Mouse (Mus musculus): ENCODE results near the gene Ube2e2. TPM values are rescaled to one million over a fixed set of nuclear protein-coding genes. Genes with fewer than 3 reads are reported as not detected.

Gene Ube2e2
- 10 to 100 TPM; 41.0 to 43.5 TPM for total RNA-seq (2021)
- long read RNA-seq, experiment 1, partial matches to known transcripts, result 0 of 1 reads
- long read RNA-seq, experiment 1, other reads (novel, unspliced or antisense), result 1 of 1 reads
- long read RNA-seq, experiment 2, partial matches to known transcripts, result 1 of 4 reads
- long read RNA-seq, experiment 2, other reads (novel, unspliced or antisense), result 3 of 4 reads

DNA sequence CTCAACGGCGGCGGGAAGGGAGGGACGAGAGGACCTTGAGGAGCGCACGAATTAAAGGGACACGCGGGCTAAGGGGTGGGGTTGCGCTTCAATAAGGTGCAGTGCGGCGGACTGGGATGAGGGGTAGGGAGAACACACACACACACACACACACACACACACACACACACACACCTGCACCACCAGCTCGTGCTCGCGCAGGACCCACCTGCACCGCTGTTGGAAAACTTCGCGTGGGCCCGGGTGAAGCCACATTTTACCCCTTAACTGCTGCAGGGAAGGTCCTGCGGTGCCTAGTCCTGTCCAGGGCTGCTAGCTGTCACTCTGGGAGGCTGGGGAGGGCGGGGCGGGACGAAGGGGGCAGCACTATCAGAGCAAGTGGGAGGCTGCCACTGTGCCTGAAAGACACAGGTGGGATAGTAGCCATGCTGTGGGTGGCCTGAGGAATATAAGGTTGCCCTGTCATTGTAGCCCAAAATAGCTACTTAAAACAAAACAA, at the start of gene Ube2e2:
Ube2e2 (minus strand) TSS at position 321 of the 499 bp plus-strand sequence.
- no peak for DNase-seq (ENCODE audit: low spot score in 2 of 2)

GRCm38 (mm10) chr14:18940068-18940467, 46.0 kb upstream of the Ube2e2 start:
- no peak for DNase-seq (ENCODE audit: low spot score in 2 of 2)

- no peak for DNase-seq (ENCODE audit: low spot score in 2 of 2)
These were observed 9.5 kb upstream of the Ube2e2 start for GRCm38 (mm10) chr14:18903553-18903952.

- peak; percentile 84 to 93 for DNase-seq (ENCODE audit: low spot score in 2 of 2)
These were observed 733 bp downstream of the Ube2e2 start for GRCm38 (mm10) chr14:18893121-18893946.

GRCm38 (mm10) chr14:18889571-18889970, 4.5 kb downstream of the Ube2e2 start:
- no peak for DNase-seq (ENCODE audit: low spot score in 2 of 2)

DNA sequence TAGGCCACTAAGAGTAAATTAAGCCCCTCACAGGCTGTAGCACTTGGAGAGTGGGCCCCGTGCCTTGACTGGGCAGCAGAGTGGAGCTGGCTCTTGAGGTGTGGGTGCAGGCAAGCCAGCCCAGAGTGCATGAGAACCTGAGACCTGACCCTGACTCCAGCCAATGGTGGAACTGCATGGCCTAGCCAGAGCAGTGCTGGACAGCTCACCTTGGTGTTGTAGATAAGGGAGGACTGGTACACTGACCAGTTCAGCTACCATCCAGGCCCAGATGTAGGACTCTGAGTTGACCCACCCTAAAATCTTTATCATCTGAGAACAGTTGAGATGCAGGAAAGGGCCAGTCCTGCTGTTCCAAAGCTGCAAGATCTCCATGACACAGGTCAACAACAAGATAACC, 11.6 kb downstream of the Ube2e2 start:
- DNase-seq (ENCODE audit: low spot score in 2 of 2), result no peak

- DNase-seq (ENCODE audit: low spot score in 2 of 2), result no peak
These were observed 23.4 kb downstream of the Ube2e2 start for GRCm38 (mm10) chr14:18870716-18871115.

DNA sequence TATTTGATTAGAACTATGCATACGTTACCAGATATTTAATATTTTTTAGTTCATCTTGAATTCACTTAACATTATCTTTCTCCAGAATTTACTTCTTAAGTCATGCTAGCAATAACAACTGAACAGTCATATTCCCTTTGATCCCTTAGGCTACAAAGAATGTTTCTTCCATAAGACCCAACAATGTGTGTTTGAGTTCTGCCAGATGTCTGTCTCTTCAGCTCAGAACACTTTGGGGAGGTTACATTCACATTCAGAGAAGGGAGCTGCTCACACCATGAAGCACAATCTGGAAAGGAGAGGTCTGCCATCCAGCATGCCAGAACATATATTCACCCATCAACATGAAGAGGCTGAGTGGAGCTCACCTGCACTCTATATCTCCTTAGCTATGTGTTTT, 65.4 kb downstream of the Ube2e2 start:
- no peak for DNase-seq (ENCODE audit: low spot score in 2 of 2)

GRCm38 (mm10) chr14:18826753-18827152, 67.3 kb downstream of the Ube2e2 start:
- no peak for DNase-seq (ENCODE audit: low spot score in 2 of 2)

DNA sequence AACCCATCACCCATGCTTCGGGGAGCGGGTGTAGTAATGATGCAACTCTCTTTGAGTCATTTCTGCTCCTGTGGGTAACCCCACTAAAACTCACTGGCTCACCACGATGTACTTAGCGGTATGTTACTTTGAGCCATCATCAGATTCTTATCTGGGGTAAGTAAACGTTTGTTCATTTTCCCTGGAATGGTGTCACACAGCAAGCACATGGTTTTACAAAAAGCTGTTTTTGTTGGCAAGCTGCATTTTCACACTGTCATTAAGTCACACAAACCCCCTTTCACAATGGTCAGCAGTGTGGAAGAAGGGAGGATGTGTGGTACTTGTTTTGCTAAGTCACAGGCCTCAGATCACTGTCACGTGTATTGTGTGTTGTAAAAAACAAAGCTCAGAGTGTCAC, 73.4 kb downstream of the Ube2e2 start:
- DNase-seq (ENCODE audit: low spot score in 2 of 2), result no peak

DNA sequence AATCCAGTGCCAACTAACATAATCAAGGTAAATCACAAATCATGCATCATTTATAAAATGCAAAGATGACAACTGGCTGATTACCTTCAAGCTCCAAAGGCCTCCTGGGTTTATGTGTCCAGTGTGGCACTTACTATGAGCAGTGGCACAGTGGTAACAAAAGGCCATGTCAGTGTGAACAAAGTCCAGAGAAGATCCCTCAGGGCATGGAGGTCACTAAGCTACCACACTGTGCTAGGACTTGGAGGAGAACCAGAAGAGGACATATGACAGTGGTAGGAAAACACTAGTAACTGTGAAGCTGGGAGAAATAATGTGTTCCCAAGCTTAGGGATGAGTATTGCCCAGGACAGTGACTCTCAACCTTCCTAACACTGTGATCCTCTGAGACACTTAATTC, 97.2 kb downstream of the Ube2e2 start:
- no peak for DNase-seq (ENCODE audit: low spot score in 2 of 2)

DNA sequence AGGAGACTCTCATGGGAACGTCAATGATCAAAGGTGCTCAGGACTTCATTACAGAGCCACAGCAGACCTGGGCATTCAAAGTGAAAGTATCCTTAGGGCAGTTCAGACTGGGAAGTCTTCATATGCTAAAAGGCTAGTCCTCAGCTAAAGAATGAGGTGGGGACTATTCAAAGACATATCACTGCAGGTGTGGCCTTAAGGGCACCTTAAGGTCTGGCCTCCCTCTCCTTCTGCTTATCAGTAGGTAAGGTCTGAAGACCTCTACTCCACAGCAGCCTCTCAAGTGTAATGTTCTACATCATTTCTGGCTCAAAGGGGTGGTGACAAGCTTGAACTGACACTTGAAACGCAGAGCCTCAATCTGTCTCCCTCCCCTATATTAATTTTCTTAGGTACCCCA, 98.3 kb downstream of the Ube2e2 start:
- DNase-seq (ENCODE audit: low spot score in 2 of 2), result no peak

DNA sequence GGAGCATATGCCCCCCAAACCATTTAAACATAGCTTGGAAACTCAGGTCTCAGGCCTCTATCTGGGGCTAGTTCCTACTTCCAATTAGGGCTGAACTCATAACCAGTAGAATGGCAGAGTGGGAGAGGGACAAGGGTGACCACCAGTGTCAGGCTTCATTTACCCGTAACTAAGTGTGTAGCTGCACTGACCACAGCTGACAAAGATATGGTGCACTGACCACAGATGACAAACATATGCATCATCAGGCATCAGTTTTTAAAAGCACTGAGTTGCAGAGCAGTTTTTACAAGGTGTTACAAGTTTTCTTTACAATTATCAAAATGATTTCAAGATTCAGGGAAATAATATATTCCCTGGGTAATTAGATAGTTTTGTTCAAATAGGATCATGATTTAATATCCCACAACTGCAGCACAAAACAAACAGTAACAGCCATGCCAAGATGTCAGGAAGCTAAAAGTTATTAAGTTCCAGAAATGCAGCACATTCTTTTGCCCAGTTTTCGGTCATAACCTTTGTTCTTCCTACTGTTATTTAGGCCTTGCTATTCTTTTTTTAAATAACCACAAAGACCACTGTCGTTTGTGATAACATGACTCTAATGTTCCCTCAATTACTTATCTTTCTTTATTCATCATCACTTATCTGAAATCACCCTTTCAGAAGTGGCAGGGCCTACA, 114.9 kb downstream of the Ube2e2 start:
- DNase-seq (ENCODE audit: low spot score in 2 of 2), result no peak

DNA sequence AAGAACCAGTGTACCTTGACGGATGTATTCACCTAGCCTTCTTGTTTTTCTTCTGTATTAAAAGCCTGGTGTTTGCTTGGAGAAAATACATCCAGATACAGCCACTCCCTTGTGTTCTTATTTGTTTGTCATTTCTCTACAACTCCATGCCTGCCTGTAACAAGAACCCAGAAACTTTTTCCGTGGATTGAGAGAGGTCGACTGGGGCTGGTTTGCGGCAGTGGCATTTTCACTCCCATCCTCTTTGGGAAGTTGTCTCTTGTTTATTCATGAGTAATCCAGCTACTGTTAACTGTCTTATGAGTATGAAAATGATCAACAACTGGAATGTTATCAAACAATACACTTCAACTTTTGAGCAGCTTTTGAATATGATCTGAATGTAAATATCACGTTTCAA, 115.8 kb downstream of the Ube2e2 start:
- DNase-seq (ENCODE audit: low spot score in 2 of 2), result no peak

GRCm38 (mm10) chr14:18776132-18776531, 117.9 kb downstream of the Ube2e2 start:
- DNase-seq (ENCODE audit: low spot score in 2 of 2), result no peak

DNA sequence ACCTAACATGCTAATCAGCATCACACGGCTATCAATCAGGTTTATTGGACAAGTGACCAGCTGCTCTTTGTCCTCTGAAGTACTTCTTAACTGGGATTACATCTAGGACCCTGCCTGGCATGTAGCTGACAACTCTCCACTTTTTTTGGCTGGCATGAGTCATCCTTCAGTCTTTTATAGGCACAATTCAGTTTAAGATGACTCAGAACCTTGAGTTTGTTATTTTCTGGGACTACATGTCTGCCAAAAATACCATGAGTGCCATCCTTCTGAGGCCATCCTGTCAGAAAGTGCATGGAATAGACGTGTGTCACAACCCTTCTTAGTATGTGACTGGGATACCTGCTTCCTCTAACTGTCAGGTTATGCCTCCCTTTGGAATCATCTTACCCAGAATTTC, 120.3 kb downstream of the Ube2e2 start:
- DNase-seq (ENCODE audit: low spot score in 2 of 2), result no peak

GRCm38 (mm10) chr14:18759601-18760356, 134.3 kb downstream of the Ube2e2 start:
- DNase-seq (ENCODE audit: low spot score in 2 of 2), result no peak

GRCm38 (mm10) chr14:18758595-18759532, 135.2 kb downstream of the Ube2e2 start:
- DNase-seq (ENCODE audit: low spot score in 2 of 2), result no peak

- DNase-seq (ENCODE audit: low spot score in 2 of 2), result no peak
These were observed 136.1 kb downstream of the Ube2e2 start for GRCm38 (mm10) chr14:18758003-18758402.

- no peak for DNase-seq (ENCODE audit: low spot score in 2 of 2)
These were observed 138.7 kb downstream of the Ube2e2 start for GRCm38 (mm10) chr14:18755410-18755809.

Measured in adrenal gland, adult 18-20 months (tissue).